Mouse (Mus musculus) embryonic facial prominence, embryonic 14.5 days (tissue): Measurements from ENCODE around the gene Cald1. TPM values are rescaled to one million over a fixed set of nuclear protein-coding genes. Genes with fewer than 3 reads are reported as not detected.
A peak's percentile ranks its signal among the peaks of the same experiment; 100 is the strongest.

Experiments
- ATAC-seq: fragments of 200-750 bp; cut with Nextera tagmentation; 2 replicates; pipeline ENCODE4 v1.8.0; 2017; ENCODE audit warnings: low read depth, moderate number of reproducible peaks, moderate TSS enrichment
- DNase-seq: peaks from one replicate; pipeline ENCODE4 v3.0.0-alpha.2; 2015; ENCODE audit warnings: low spot score
- H3K27ac ChIP-seq: fragments of 300-500 bp; sonication (generic); replicated peaks from 2 replicates; pipeline ENCODE4 v1.5.1; 2014; ENCODE audit warnings: low read depth, mild to moderate bottlenecking, low read length, moderate library complexity
- H3K27me3 ChIP-seq: fragments of 300-500 bp; sonication (generic); replicated peaks from 2 replicates; pipeline ENCODE4 v1.6.1; 2014; ENCODE audit warnings: low read length; ENCODE audit not compliant: control insufficient read depth, insufficient read depth
- H3K36me3 ChIP-seq: fragments of 300-500 bp; sonication (generic); 2 replicates; pipeline ENCODE4 v1.6.1; 2014; ENCODE audit warnings: low read length, mixed read lengths; ENCODE audit not compliant: control insufficient read depth, insufficient read depth
- H3K4me1 ChIP-seq: fragments of 300-500 bp; sonication (generic); 2 replicates; pipeline ENCODE4 v1.6.1; 2014; ENCODE audit warnings: antibody characterized with exemption, low read length; ENCODE audit not compliant: control insufficient read depth, insufficient read depth
- H3K4me2 ChIP-seq: fragments of 300-500 bp; sonication (generic); 2 replicates; pipeline ENCODE4 v1.6.1; 2014; ENCODE audit warnings: low read depth, mild to moderate bottlenecking, low read length, moderate library complexity, mixed read lengths
- H3K4me3 ChIP-seq: fragments of 300-500 bp; sonication (generic); 2 replicates; pipeline ENCODE4 v1.5.1; 2014; ENCODE audit warnings: low read depth, mild to moderate bottlenecking, low read length
- H3K9ac ChIP-seq: fragments of 300-500 bp; sonication (generic); 2 replicates; pipeline ENCODE4 v1.6.1; 2014; ENCODE audit warnings: low read depth, mild to moderate bottlenecking, low read length, moderate library complexity, mixed read lengths
- H3K9me3 ChIP-seq: fragments of 300-500 bp; sonication (generic); 2 replicates; pipeline ENCODE4 v1.6.1; 2016; ENCODE audit warnings: low read length; ENCODE audit not compliant: control insufficient read depth
- WGBS: fragments of 180-500 bp; shearing (Covaris S2); extraction: QIAGEN DNeasy Blood & Tissue Kit; methylation state at CpG from one replicate; pipeline ENCODE4 v1.1.7; 2014; 5-methylcytosine and 5-hydroxymethylcytosine counted together
- polyA plus RNA-seq: library from polyadenylated mRNA; unstranded; fragments of >200 nt; fragmentation: Nextera tagmentation; extraction: Ambion mirVana; gene quantifications from 2 replicates; pipeline ENCODE4 v1.2.1, GENCODE M21; 2014

Cald1 gene
- polyA plus RNA-seq, 1 experiment from 2014 or later = 227 TPM

DNA sequence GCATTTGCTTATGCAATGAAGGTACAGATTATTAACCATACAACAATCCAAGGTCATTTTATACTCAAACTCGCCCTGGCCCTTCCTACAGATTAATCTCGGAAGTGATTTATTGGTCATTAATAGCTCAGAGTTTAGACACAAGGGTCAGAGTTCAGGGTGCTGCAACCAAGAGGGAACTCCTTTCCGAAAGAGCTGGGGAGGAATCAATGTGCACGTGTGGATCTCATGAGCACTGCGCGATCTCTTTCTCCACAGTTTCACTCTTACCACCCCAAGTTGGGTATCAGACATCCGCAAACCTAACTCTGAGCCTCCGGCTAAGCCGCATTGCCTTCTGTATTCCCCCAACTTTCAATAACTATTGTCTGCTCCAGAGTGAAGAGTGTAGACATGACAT is 41.9 kb downstream of the Cald1 start:
- 91% methylated on average over 9 of the region's 9 CpGs for WGBS
- no peak for ATAC-seq

DNA sequence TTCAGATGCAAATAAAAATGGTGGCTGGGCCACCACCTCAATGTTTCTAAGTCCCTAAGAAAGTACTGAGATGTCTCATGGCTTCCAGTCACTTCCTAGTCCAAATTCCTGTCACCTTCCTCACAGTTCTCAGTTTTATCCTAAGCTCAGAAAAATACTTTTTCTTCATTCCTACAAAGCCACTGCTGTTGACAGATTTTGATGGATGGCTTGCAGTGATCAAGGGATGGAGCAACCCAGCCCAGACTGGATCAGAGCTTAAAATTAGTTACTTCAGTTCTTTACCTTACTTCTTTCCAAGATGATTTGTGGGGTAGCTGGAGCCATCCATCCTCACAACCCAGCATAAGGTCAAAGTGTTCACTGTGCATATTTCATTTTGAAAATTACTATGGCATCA is 42.8 kb downstream of the Cald1 start:
- no peak overlapping the region for H3K27ac ChIP-seq
- H3K9me3 ChIP-seq = no peaks in the 10 kb centered on the region
- H3K4me3 ChIP-seq = no peak overlapping the region
- ATAC-seq (no peak), DNase-seq (no peak)
- no peak overlapping the region for H3K9ac ChIP-seq
- no peaks in the 10 kb centered on the region for H3K36me3 ChIP-seq
- peaks cover 42% of the 10 kb centered on the region for H3K4me1 ChIP-seq
- no peaks in the 10 kb centered on the region for H3K27me3 ChIP-seq
- H3K4me2 ChIP-seq = no peak overlapping the region

More for the DNA sequence above, 41.9 kb downstream of the Cald1 start:
- H3K27ac ChIP-seq = no peak overlapping the region
- no peaks in the 10 kb centered on the region for H3K9me3 ChIP-seq
- H3K27me3 ChIP-seq = no peaks in the 10 kb centered on the region
- H3K4me1 ChIP-seq = peaks cover 42% of the 10 kb centered on the region
- peaks cover 3% of the 10 kb centered on the region; the same call in 1 of the 2 replicates for H3K36me3 ChIP-seq
- no peak overlapping the region for H3K4me2 ChIP-seq
- no peak for DNase-seq
- no peak overlapping the region for H3K9ac ChIP-seq
- H3K4me3 ChIP-seq = no peak overlapping the region

DNA sequence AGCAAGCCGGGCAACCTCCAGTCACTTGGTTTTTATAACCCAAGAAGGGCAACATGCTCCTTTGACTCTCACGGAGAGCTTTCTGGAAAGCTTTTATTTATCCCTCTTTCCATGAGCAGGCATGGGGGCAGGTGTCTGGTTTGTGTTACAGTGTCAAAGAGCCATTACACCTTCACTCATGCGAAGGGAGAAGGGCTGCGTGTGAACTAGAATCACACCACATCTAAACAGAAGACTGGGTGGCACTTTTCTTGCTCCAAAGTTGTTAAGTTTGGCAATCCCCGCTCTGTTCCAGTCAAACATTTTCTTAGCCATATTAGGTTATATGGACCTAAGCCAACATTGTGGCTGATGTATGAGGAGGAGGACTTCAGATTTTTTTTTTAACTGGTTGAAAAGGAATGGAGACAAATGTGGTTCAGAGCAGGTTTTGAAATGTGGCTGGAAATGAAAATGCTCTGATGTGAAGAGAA is 43.8 kb downstream of the Cald1 start:
- Histone ChIP-seq H3K27ac (no peak overlapping the region; the same call in 1 of the 2 replicates), H3K9ac (no peak overlapping the region), H3K4me2 (no peak overlapping the region), H3K36me3 (no peaks in the 10 kb centered on the region), H3K27me3 (no peaks in the 10 kb centered on the region), H3K4me1 (peaks cover 37% of the 10 kb centered on the region), H3K4me3 (no peak overlapping the region), H3K9me3 (no peaks in the 10 kb centered on the region)
- DNase-seq (peak; percentile 68), ATAC-seq (no peak)
- WGBS = 59% methylated on average over 5 of the region's 5 CpGs

DNA sequence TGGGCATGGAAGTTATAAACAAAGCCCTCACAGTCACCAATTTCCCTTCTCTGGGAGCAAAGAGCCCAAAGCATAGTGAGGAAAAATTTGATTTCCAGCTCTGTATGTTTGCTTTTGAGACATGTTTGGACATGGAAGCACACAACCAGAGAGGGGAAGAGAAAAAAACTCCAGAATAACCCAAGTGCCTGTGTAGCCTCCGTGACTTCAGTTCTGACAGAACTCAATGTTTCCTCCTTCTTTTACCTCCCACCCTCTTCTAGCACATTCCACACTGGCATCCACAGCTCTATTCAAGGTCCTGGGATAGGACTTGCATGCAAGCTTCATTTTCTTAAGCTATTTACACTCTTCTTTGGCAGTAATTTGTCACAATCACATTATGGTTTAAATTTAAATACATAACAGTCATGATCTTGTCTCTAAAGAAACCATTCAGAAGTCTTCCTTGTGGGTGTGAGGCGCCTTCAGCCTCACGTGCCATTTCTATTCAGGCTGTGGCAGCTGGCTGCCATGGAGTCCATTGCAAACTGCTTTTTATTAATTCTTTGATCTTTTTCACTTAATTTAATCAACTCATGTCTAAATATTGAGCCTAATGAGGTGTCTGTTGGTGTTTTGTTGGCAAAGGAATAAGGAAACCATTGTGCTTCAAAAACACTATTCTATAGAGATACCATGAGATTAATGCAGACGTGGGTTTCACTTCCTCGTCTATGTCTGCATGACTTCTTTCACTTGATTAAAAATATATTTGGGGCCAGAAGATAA is 49.9 kb downstream of the Cald1 start:
- no peaks in the 10 kb centered on the region for H3K36me3 ChIP-seq
- DNase-seq (peak; percentile 25), ATAC-seq (no peak)
- no peak overlapping the region for H3K4me2 ChIP-seq
- WGBS = 59% methylated on average over 5 of the region's 5 CpGs
- no peak overlapping the region for H3K4me3 ChIP-seq
- no peak overlapping the region for H3K27ac ChIP-seq
- H3K27me3 ChIP-seq = no peaks in the 10 kb centered on the region
- no peak overlapping the region for H3K9ac ChIP-seq
- no peaks in the 10 kb centered on the region for H3K9me3 ChIP-seq
- H3K4me1 ChIP-seq = 0 out of 2 replicates have a peak, but pooled peaks cover 5% of the 10 kb centered on the region

DNA sequence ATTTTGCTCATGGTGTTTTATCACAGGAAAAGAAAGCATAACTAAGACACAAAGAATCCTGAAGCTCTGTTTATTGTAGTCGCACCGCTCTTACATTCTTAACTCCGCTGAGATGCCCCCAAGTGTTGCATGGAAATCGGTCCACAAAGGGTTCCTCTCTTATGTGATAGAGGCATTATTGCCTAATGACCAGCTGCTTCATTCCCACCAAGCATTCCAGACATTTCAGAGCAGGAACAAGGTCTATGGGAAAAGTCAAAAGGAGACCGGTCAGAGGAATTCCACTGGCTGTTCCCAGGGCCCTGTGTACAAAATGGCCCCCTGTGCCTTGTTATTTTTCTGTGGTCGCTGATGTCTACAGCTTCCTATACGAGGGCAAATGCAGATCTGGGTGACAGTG is 53.0 kb downstream of the Cald1 start:
- H3K27ac ChIP-seq = no peak overlapping the region
- ATAC-seq (no peak), DNase-seq (no peak)
- H3K27me3 ChIP-seq = no peaks in the 10 kb centered on the region
- peaks cover 5% of the 10 kb centered on the region; the same call in 1 of the 2 replicates for H3K4me1 ChIP-seq
- no peak overlapping the region for H3K9ac ChIP-seq
- no peak overlapping the region for H3K4me2 ChIP-seq
- no peaks in the 10 kb centered on the region for H3K36me3 ChIP-seq
- H3K4me3 ChIP-seq = no peak overlapping the region
- H3K9me3 ChIP-seq = no peaks in the 10 kb centered on the region
- WGBS = 79% methylated on average over 7 of the region's 7 CpGs

DNA sequence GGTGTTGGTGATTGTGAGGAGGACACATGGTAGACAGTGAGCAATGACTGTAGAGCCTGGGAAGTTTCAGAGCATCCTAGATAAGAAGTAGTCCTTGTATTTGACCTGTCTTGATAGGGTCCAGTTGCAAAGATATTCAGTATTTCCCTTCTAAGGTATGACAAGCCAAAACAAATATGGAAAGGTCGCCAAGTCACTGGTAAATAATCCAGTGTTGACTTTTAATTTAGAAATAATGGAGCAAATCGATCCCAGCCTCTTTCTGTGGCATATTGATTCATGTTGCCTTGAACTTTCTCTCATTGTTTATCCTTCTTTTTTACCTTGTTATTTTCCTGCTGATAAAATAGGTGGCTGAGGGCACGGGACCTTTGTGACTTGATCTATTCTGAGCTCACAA is 57.4 kb downstream of the Cald1 start:
- no peaks in the 10 kb centered on the region for H3K27me3 ChIP-seq
- H3K9ac ChIP-seq = no peak overlapping the region
- peaks cover 1% of the 10 kb centered on the region; the same call in 1 of the 2 replicates for H3K4me1 ChIP-seq
- no peak overlapping the region for H3K4me3 ChIP-seq
- H3K4me2 ChIP-seq = no peak overlapping the region
- 69% methylated on average over 3 of the region's 3 CpGs for WGBS
- H3K36me3 ChIP-seq = no peaks in the 10 kb centered on the region
- DNase-seq (no peak), ATAC-seq (no peak)
- no peaks in the 10 kb centered on the region for H3K9me3 ChIP-seq
- no peak overlapping the region for H3K27ac ChIP-seq

DNA sequence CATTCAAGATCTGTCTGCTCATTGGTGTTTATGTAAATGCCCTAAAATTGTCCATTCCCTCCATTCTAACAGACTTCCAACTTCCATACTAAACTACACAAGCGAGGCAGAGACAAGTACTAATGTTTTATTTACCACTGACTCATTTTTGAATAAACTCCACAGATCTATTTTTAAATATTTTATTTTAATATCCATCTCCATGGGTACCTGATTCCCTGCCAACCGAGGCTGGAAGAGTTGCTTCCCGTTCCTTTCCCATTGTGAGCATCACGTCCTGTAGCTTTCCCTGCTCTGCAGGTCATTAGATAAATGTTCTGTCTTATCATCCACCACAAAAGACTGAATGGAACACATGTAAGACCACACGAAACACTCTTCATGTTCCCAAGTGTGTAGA is 60.5 kb downstream of the Cald1 start:
- H3K27me3 ChIP-seq = no peaks in the 10 kb centered on the region
- WGBS = 87% methylated on average over 5 of the region's 5 CpGs
- H3K36me3 ChIP-seq = peaks cover 7% of the 10 kb centered on the region; the same call in 1 of the 2 replicates
- DNase-seq (no peak), ATAC-seq (no peak)
- no peak overlapping the region for H3K4me3 ChIP-seq
- H3K4me2 ChIP-seq = no peak overlapping the region
- no peaks in the 10 kb centered on the region for H3K9me3 ChIP-seq
- no peak overlapping the region for H3K27ac ChIP-seq
- no peak overlapping the region for H3K9ac ChIP-seq
- peaks cover 4% of the 10 kb centered on the region; the same call in 1 of the 2 replicates for H3K4me1 ChIP-seq

DNA sequence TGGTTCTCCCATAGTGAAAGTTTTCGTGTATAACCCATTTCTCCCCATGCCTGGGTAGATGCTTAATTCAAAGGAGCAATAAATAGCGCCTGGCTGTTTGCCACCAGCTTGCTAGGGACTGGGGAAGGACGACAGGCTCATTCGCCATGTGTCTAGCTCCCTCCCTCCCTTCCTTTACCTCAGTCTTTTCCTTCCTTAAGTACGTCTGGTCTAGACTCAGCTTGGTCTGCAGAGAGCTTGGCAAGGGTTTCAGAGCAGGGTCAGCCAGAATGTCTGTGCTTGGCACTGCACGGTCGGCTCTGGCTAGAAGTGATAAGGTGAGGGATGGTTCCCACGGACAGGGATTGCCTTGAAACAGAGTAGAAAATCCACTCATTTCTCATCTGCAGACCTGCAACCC is 62.4 kb downstream of the Cald1 start:
- DNase-seq = no peak
- no peak overlapping the region for H3K9ac ChIP-seq
- no peak for ATAC-seq
- 50% methylated on average over 8 of the region's 8 CpGs for WGBS
- no peak overlapping the region for H3K27ac ChIP-seq
- H3K4me3 ChIP-seq = no peak overlapping the region
- peaks cover 7% of the 10 kb centered on the region; the same call in 1 of the 2 replicates for H3K36me3 ChIP-seq
- no peaks in the 10 kb centered on the region for H3K27me3 ChIP-seq
- 0 out of 2 replicates have a peak, but pooled peaks cover 4% of the 10 kb centered on the region for H3K4me1 ChIP-seq
- H3K4me2 ChIP-seq = no peak overlapping the region
- H3K9me3 ChIP-seq = no peaks in the 10 kb centered on the region

DNA sequence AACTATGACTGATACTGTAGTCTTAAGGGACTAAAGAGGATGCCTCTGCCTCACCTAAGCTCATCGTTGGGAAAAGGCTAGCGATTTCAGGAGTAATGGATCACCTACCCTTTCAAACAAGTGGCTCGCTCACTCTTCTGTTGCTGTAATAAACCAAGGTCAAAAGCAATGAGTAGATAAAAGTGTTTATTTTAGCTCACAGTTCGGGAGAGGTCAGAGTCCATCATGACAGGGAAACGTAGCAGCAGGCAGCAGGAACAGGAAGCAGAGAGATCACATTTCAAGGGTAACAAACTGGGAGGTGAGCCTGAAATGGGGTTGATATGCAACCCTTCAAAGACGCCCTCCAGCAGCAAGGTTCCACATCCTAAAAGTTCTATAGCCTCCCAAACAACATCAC is 64.3 kb downstream of the Cald1 start:
- WGBS = 68% methylated on average over 6 of the region's 6 CpGs
- Histone ChIP-seq H3K36me3 (peaks cover 7% of the 10 kb centered on the region; the same call in 1 of the 2 replicates), H3K4me3 (no peak overlapping the region), H3K4me2 (no peak overlapping the region), H3K4me1 (0 out of 2 replicates have a peak, but pooled peaks cover 4% of the 10 kb centered on the region), H3K9ac (no peak overlapping the region), H3K9me3 (no peaks in the 10 kb centered on the region), H3K27ac (no peak overlapping the region), H3K27me3 (no peaks in the 10 kb centered on the region)
- ATAC-seq (no peak), DNase-seq (no peak)
